ENCODE assay signal across 28 mouse cellular contexts in the genomic region with DNA sequence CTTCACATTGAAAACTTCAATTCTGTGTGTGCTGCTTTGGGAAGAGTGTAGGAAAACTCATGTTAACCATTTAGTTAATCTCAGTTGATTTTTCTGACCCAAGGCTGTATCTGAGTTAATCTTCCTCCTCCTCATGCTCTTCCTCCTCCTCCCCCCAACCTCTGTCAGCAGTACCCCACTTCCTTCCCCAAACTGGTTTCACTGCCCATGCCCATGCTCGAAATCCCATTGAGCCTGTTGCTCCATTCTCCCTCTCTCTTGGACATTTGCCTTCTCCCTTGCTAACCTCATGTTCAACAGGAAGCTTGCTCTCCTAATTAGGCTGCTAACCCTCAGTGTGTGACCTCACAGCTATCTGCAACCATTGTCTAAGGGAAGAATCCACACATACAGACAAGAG.
DNase-seq lines count a peak whose midpoint lies in the region; ATAC-seq and TF ChIP-seq lines count a peak whose summit lies in the region.
"Had no signal": no experiment of that assay in that cellular context is flagged by ENCODE, and none has a peak within 500 bp of the region (broad histone marks: within the 10 kb centered on the region; RNA-seq: fewer than 3 reads in every experiment).

No protein-coding gene starts in this region.

- H3K36me3 ChIP-seq in liver, adult 2 months (ENCODE audit: control insufficient read depth, insufficient read depth, low read length), result no peaks in the 10 kb centered on the region
- no peaks in the 10 kb centered on the region for H3K36me3 ChIP-seq in liver, embryonic 11.5 days (ENCODE audit: control insufficient read depth, insufficient read depth, low read length)
- H3K36me3 ChIP-seq in forebrain, embryonic 11.5 days (ENCODE audit: control insufficient read depth, insufficient read depth, low read length), result no peaks in the 10 kb centered on the region
- H3K36me3 ChIP-seq: embryonic facial prominence, embryonic 13.5 days; embryonic facial prominence, embryonic 15.5 days; forebrain, embryonic 10.5 days; forebrain, embryonic 15.5 days; G1E had no signal

- no peak for TF ChIP-seq CTCF in liver, adult 2 months (IDR thresholded peaks at IDR 0.05; ENCODE audit: low read depth, low read length)

- no peak overlapping the region for H3K27ac ChIP-seq in liver, adult 2 months (replicated peaks; ENCODE audit: insufficient read depth, low read depth, low read length)
- no peak overlapping the region for H3K27ac ChIP-seq in liver, embryonic 11.5 days (ENCODE audit: low read depth, low read length)
- H3K27ac ChIP-seq in brown adipose tissue, adult 24 weeks (replicated peaks; ENCODE audit: low read depth, low read length), result 0 out of 2 replicates have a peak overlapping the region, but pooled peaks have one; percentile 60
- H3K27ac ChIP-seq in forebrain, embryonic 11.5 days (ENCODE audit: low read depth, low read length), result no peak overlapping the region
- H3K27ac ChIP-seq: embryonic facial prominence, embryonic 13.5 days; embryonic facial prominence, embryonic 15.5 days; forebrain, embryonic 10.5 days; forebrain, embryonic 13.5 days; forebrain, embryonic 15.5 days had no signal

- H3K4me1 ChIP-seq in liver, adult 2 months (ENCODE audit: control insufficient read depth, insufficient read depth, low read length), result peaks cover 4% of the 10 kb centered on the region
- no peaks in the 10 kb centered on the region for H3K4me1 ChIP-seq in liver, embryonic 11.5 days (replicated peaks; ENCODE audit: control insufficient read depth, insufficient read depth, low read length)
- H3K4me1 ChIP-seq in brown adipose tissue, adult 24 weeks (ENCODE audit: control insufficient read depth, insufficient read depth, insufficient read length, low read length), result no peaks in the 10 kb centered on the region
- H3K4me1 ChIP-seq in forebrain, embryonic 11.5 days (replicated peaks; ENCODE audit: control insufficient read depth, insufficient read depth, low read length), result no peaks in the 10 kb centered on the region
- H3K4me1 ChIP-seq: embryonic facial prominence, embryonic 13.5 days; embryonic facial prominence, embryonic 15.5 days; forebrain, embryonic 10.5 days; forebrain, embryonic 13.5 days; forebrain, embryonic 15.5 days had no signal

- H3K27me3 ChIP-seq in liver, adult 2 months (ENCODE audit: control insufficient read depth, insufficient read depth, low read length), result no peaks in the 10 kb centered on the region; the same call in 1 of the 2 replicates
- H3K27me3 ChIP-seq in liver, embryonic 11.5 days (replicated peaks; ENCODE audit: control insufficient read depth, insufficient read depth, low read length), result no peaks in the 10 kb centered on the region
- no peaks in the 10 kb centered on the region for H3K27me3 ChIP-seq in forebrain, embryonic 11.5 days (ENCODE audit: control insufficient read depth, insufficient read depth, low read length)
- H3K27me3 ChIP-seq: embryonic facial prominence, embryonic 13.5 days; embryonic facial prominence, embryonic 15.5 days; forebrain, embryonic 13.5 days; forebrain, embryonic 15.5 days; Patski had no signal

- H3K4me3 ChIP-seq in liver, adult 2 months (ENCODE audit: insufficient read depth, low read depth, low read length), result no peak overlapping the region
- no peak overlapping the region for H3K4me3 ChIP-seq in liver, embryonic 11.5 days (ENCODE audit: low read depth, low read length)
- H3K4me3 ChIP-seq in brown adipose tissue, adult 24 weeks (ENCODE audit: insufficient read depth, low read depth, low read length), result no peak overlapping the region
- H3K4me3 ChIP-seq in forebrain, embryonic 11.5 days (ENCODE audit: low read depth, low read length), result no peak overlapping the region
- H3K4me3 ChIP-seq: embryonic facial prominence, embryonic 13.5 days; embryonic facial prominence, embryonic 15.5 days; erythroblast, embryonic 14.5 days; forebrain, embryonic 10.5 days; forebrain, embryonic 13.5 days; forebrain, embryonic 15.5 days had no signal

- no peak overlapping the region for H3K9ac ChIP-seq in liver, adult 2 months (ENCODE audit: low read depth, low read length)
- no peak overlapping the region for H3K9ac ChIP-seq in liver, embryonic 11.5 days (ENCODE audit: low read depth, low read length)
- no peak overlapping the region for H3K9ac ChIP-seq in forebrain, embryonic 11.5 days (ENCODE audit: low read length)
- H3K9ac ChIP-seq: embryonic facial prominence, embryonic 13.5 days; embryonic facial prominence, embryonic 15.5 days; forebrain, embryonic 13.5 days; forebrain, embryonic 15.5 days; forebrain, postnatal 0 days had no signal

- H3K4me2 ChIP-seq in liver, embryonic 11.5 days, result no peak overlapping the region
- no peak overlapping the region for H3K4me2 ChIP-seq in forebrain, embryonic 11.5 days (ENCODE audit: low read depth, low read length, severe bottlenecking)
- H3K4me2 ChIP-seq: embryonic facial prominence, embryonic 13.5 days; embryonic facial prominence, embryonic 15.5 days; forebrain, embryonic 13.5 days; forebrain, embryonic 15.5 days had no signal

- H3K79me2 ChIP-seq in liver, adult 2 months (ENCODE audit: control insufficient read depth, insufficient read depth, low read length), result no peaks in the 10 kb centered on the region

- ATAC-seq in liver, embryonic 11.5 days (replicated peaks; ENCODE audit: low FRiP score), result no peak
- peak; percentile 99 for ATAC-seq in granulocyte monocyte progenitor cell, adult 5-6 weeks (replicated peaks; ENCODE audit: poor library complexity, severe bottlenecking)
- ATAC-seq in megakaryocyte progenitor cell, adult 5-6 weeks (replicated peaks; ENCODE audit: poor library complexity), result peak; percentile 86
- no peak for ATAC-seq in forebrain, embryonic 11.5 days (replicated peaks; ENCODE audit: low FRiP score)
- ATAC-seq: activated CD4-positive, CD25-positive, alpha-beta regulatory T cell, adult 4 months; CD4-positive, CD25-positive, alpha-beta regulatory T cell, adult 4 months; forebrain, embryonic 13.5 days; forebrain, embryonic 15.5 days; forebrain, postnatal 0 days; Patski had no signal

- H3K9me3 ChIP-seq in liver, embryonic 11.5 days (ENCODE audit: control insufficient read depth, low read length), result no peaks in the 10 kb centered on the region
- H3K9me3 ChIP-seq in forebrain, embryonic 11.5 days (ENCODE audit: control insufficient read depth, low read length), result no peaks in the 10 kb centered on the region
- H3K9me3 ChIP-seq: embryonic facial prominence, embryonic 13.5 days; embryonic facial prominence, embryonic 15.5 days; forebrain, embryonic 10.5 days; forebrain, embryonic 13.5 days; forebrain, embryonic 15.5 days had no signal

- WGBS in liver, adult 2 months, result 47% methylated on average over 1 of the region's 1 CpGs
- 33% methylated on average over 1 of the region's 1 CpGs for WGBS in liver, embryonic 11.5 days
- 64% methylated on average over 1 of the region's 1 CpGs for WGBS in forebrain, embryonic 11.5 days

- TF ChIP-seq POLR2A in liver, adult 2 months (IDR thresholded peaks at IDR 0.05; ENCODE audit: extremely low read depth, insufficient read depth, low read length), result no peak

- peak; percentile 19 for DNase-seq in liver, adult 2 months (ENCODE audit: extremely low read depth, low read depth, low spot score)
- no peak for DNase-seq in liver, embryonic 11.5 days (ENCODE audit: low spot score)
- DNase-seq in forebrain, embryonic 11.5 days (ENCODE audit: low spot score), result no peak
- no peak for DNase-seq in adrenal gland, postnatal 4 days (ENCODE audit: low spot score in 2 of 2)
- DNase-seq: adrenal gland, adult 8-10 months; adrenal gland, postnatal 14 days; adrenal gland, postnatal 36 days; B cell, adult 2 months; cerebellum, adult 11-12 months; cerebellum, adult 2 months; cerebellum, adult 9-10 months; cerebellum, postnatal 10 days; cerebellum, postnatal 25 days; embryo, embryonic 11 days; forebrain, postnatal 0 days had no signal

Comparison
In these comparisons a context has a peak if more than half of its experiments do, and no peak if none do; other contexts are left out.
1. ATAC-seq: peak in granulocyte monocyte progenitor cell, adult 5-6 weeks (single experiment) and megakaryocyte progenitor cell, adult 5-6 weeks (single experiment); none in liver, embryonic 11.5 days (single experiment) and forebrain, embryonic 11.5 days (single experiment).